Mouse (Mus musculus) liver, postnatal 0 days (tissue): ENCODE results near the gene Cerkl. TPM values are rescaled to one million over a fixed set of nuclear protein-coding genes. Genes with fewer than 3 reads are reported as not detected.

ENCODE experiments used
- ATAC-seq: fragments of 200-750 bp; cut with Nextera tagmentation; 2 replicates; pipeline ENCODE4 v1.8.0; 2017; ENCODE audit warnings: mild to moderate bottlenecking, moderate library complexity
- DNase-seq: peaks from one replicate; pipeline ENCODE4 v3.0.0-alpha.2; 2016
- H3K27ac ChIP-seq: fragments of 300-500 bp; sonication (generic); 2 replicates; pipeline ENCODE4 v1.5.1; 2014; ENCODE audit warnings: antibody characterized with exemption, moderate library complexity, mild to moderate bottlenecking, low read depth
- H3K27me3 ChIP-seq: fragments of 300-500 bp; sonication (generic); 2 replicates; pipeline ENCODE4 v1.6.1; 2014; ENCODE audit warnings: low read length, control low read depth, mixed read lengths; ENCODE audit not compliant: insufficient read depth
- H3K36me3 ChIP-seq: fragments of 300-500 bp; sonication (generic); replicated peaks from 2 replicates; pipeline ENCODE4 v1.6.1; 2014; ENCODE audit warnings: mild to moderate bottlenecking, control low read depth, low read length, moderate library complexity, mixed read lengths; ENCODE audit not compliant: insufficient read depth
- H3K4me1 ChIP-seq: fragments of 300-500 bp; sonication (generic); 2 replicates; pipeline ENCODE4 v1.6.1; 2014; ENCODE audit warnings: antibody characterized with exemption, mild to moderate bottlenecking, control low read depth; ENCODE audit not compliant: insufficient read depth
- H3K4me2 ChIP-seq: fragments of 300-500 bp; sonication (generic); 2 replicates; pipeline ENCODE4 v1.6.1; 2014; ENCODE audit warnings: low read depth, mild to moderate bottlenecking, low read length, moderate library complexity, mixed read lengths
- H3K4me3 ChIP-seq: fragments of 300-500 bp; sonication (generic); 2 replicates; pipeline ENCODE4 v1.5.1; 2014; ENCODE audit warnings: low read depth, low read length
- H3K9ac ChIP-seq: fragments of 300-500 bp; sonication (generic); replicated peaks from 2 replicates; pipeline ENCODE4 v1.6.1; 2014; ENCODE audit warnings: mild to moderate bottlenecking, moderate library complexity
- H3K9me3 ChIP-seq: fragments of 300-500 bp; sonication (generic); 2 replicates; pipeline ENCODE4 v1.6.1; 2016; ENCODE audit warnings: mild to moderate bottlenecking, control low read depth, low read length, mixed read lengths
- CTCF ChIP-seq: sonication (generic); IDR thresholded peaks from 2 replicates; pipeline ENCODE4 v1.5.1; 2016; ENCODE audit warnings: antibody characterized with exemption, low read depth
- EP300 ChIP-seq: IDR thresholded peaks from 2 replicates; pipeline ENCODE4 v1.6.1; 2016; ENCODE audit warnings: antibody characterized with exemption, low read depth, mild to moderate bottlenecking
- WGBS: fragments of 180-500 bp; shearing (Covaris S2); extraction: QIAGEN DNeasy Blood & Tissue Kit; methylation state at CpG from one replicate; pipeline ENCODE4 v1.1.7; 2014; ENCODE audit not compliant: insufficient replicate concordance; 5-methylcytosine and 5-hydroxymethylcytosine counted together
- polyA plus RNA-seq: library from polyadenylated mRNA; unstranded; fragments of >200 nt; fragmentation: Nextera tagmentation; extraction: Ambion mirVana; gene quantifications from 2 replicates; pipeline ENCODE4 v1.2.1, GENCODE M21; 2015

Gene Cerkl
- polyA plus RNA-seq, 1 experiment from 2014 or later = 6.6 TPM

GRCm38 (mm10) chr2:79429108-79429507, 27.5 kb downstream of the Cerkl start:
- no peak for ATAC-seq
- peak overlapping the region; percentile 49 for H3K4me3 ChIP-seq
- no peaks in the 10 kb centered on the region for H3K36me3 ChIP-seq
- no peak overlapping the region for H3K27ac ChIP-seq
- no peaks in the 10 kb centered on the region for H3K27me3 ChIP-seq
- H3K4me1 ChIP-seq = peaks cover 11% of the 10 kb centered on the region
- peak overlapping the region; percentile 38; the same call in 1 of the 2 replicates for H3K9ac ChIP-seq
- no peaks in the 10 kb centered on the region for H3K9me3 ChIP-seq
- peak overlapping the region; percentile 87 for H3K4me2 ChIP-seq
- DNase-seq = no peak
- TF ChIP-seq CTCF = no peak
- no peak for TF ChIP-seq EP300
- WGBS = 12% methylated on average over 7 of the region's 7 CpGs

DNA sequence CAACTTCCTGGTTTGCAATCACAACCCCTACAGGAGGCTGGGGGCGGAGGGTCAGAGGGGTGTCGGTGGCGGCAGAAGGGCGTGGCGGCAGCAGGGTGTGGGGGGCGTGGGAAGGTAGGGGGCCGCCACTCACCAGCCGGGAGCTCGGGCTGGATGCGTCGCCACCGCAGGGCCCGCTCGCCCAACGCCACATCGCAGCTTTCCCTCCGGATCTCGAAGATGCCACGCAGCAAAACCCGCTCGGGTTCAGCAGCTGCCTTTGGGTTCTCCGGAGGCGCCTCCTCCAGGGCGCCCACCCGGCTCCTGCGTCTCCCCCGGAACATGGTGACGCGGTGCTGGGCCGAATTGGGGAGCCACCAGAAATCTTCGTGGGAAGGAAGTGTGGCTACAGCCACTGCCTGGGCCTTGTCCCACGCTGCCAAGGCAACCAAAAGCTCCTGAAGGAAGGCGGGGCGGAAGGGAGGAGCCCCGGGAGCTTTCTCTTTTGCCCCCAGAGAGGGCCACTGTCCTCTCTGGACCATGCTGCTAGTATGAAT, 27.9 kb downstream of the Cerkl start:
- H3K27me3 ChIP-seq = no peaks in the 10 kb centered on the region
- peak; percentile 15 for DNase-seq
- H3K27ac ChIP-seq = no peak overlapping the region
- peaks cover 11% of the 10 kb centered on the region for H3K4me1 ChIP-seq
- H3K9ac ChIP-seq = peak overlapping the region; percentile 38; the same call in 1 of the 2 replicates
- ATAC-seq = no peak
- TF ChIP-seq CTCF (no peak), EP300 (no peak)
- H3K4me3 ChIP-seq = peak overlapping the region; percentile 49
- H3K9me3 ChIP-seq = no peaks in the 10 kb centered on the region
- no peaks in the 10 kb centered on the region for H3K36me3 ChIP-seq
- under 1% methylated on average over 35 of the region's 35 CpGs for WGBS
- H3K4me2 ChIP-seq = peak overlapping the region; percentile 87

- no peak for DNase-seq
- H3K9ac ChIP-seq = no peak overlapping the region
- no peak overlapping the region for H3K4me3 ChIP-seq
- ATAC-seq = no peak
- H3K4me2 ChIP-seq = no peak overlapping the region; the same call in 1 of the 2 replicates
- 35% methylated on average over 6 of the region's 6 CpGs for WGBS
- H3K27me3 ChIP-seq = no peaks in the 10 kb centered on the region
- H3K9me3 ChIP-seq = no peaks in the 10 kb centered on the region
- TF ChIP-seq EP300 = no peak
- no peak overlapping the region for H3K27ac ChIP-seq
- peaks cover 11% of the 10 kb centered on the region for H3K4me1 ChIP-seq
- no peaks in the 10 kb centered on the region for H3K36me3 ChIP-seq
Observed at GRCm38 (mm10) chr2:79428022-79428421, 28.6 kb downstream of the Cerkl start.

- DNase-seq (no peak), ATAC-seq (no peak)
- Histone ChIP-seq H3K27me3 (no peaks in the 10 kb centered on the region), H3K9ac (no peak overlapping the region), H3K36me3 (no peaks in the 10 kb centered on the region), H3K27ac (no peak overlapping the region), H3K4me3 (no peak overlapping the region), H3K4me1 (no peaks in the 10 kb centered on the region), H3K9me3 (no peaks in the 10 kb centered on the region), H3K4me2 (no peak overlapping the region)
- 73% methylated on average over 6 of the region's 6 CpGs for WGBS
- TF ChIP-seq CTCF = no peak
- no peak for TF ChIP-seq EP300
Observed at GRCm38 (mm10) chr2:79421696-79422095, 34.9 kb downstream of the Cerkl start.

DNA sequence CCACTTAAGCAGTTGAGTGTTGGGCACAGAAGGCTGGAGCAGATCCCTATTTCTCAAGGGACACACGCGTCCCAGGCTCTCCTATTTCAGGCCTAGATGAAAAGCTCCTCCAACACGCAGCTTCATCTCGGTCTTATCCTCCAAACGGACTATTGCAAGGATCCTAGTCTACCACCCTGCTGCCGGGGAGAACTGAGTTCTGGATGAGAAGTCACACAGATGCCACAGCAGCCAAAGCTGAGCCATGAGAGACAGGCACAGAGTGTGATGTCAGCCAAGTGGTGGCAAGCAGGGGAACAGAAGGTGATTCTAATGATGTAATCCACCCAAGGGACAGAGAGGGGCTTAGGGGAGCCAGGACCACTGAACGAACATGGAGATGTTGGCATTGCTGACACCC, 42.1 kb downstream of the Cerkl start:
- ATAC-seq (no peak), DNase-seq (no peak)
- H3K27me3 ChIP-seq = no peaks in the 10 kb centered on the region
- H3K27ac ChIP-seq = no peak overlapping the region
- 82% methylated on average over 7 of the region's 7 CpGs for WGBS
- no peaks in the 10 kb centered on the region for H3K36me3 ChIP-seq
- H3K4me3 ChIP-seq = no peak overlapping the region
- H3K9me3 ChIP-seq = no peaks in the 10 kb centered on the region
- TF ChIP-seq EP300 = no peak
- no peak for TF ChIP-seq CTCF
- no peak overlapping the region for H3K9ac ChIP-seq
- no peaks in the 10 kb centered on the region for H3K4me1 ChIP-seq
- H3K4me2 ChIP-seq = no peak overlapping the region

GRCm38 (mm10) chr2:79410903-79411255, 45.7 kb downstream of the Cerkl start:
- ATAC-seq = no peak
- WGBS = 73% methylated on average over 3 of the region's 3 CpGs
- H3K9ac ChIP-seq = no peak overlapping the region
- no peak for TF ChIP-seq EP300
- no peak for TF ChIP-seq CTCF
- H3K36me3 ChIP-seq = no peaks in the 10 kb centered on the region
- H3K4me2 ChIP-seq = no peak overlapping the region
- no peaks in the 10 kb centered on the region for H3K4me1 ChIP-seq
- H3K4me3 ChIP-seq = no peak overlapping the region
- no peaks in the 10 kb centered on the region for H3K9me3 ChIP-seq
- no peak overlapping the region for H3K27ac ChIP-seq
- H3K27me3 ChIP-seq = no peaks in the 10 kb centered on the region
- no peak for DNase-seq

GRCm38 (mm10) chr2:79410247-79410902, 46.2 kb downstream of the Cerkl start:
- Histone ChIP-seq H3K27ac (no peak overlapping the region), H3K36me3 (no peaks in the 10 kb centered on the region), H3K9ac (no peak overlapping the region), H3K27me3 (no peaks in the 10 kb centered on the region), H3K9me3 (no peaks in the 10 kb centered on the region), H3K4me1 (no peaks in the 10 kb centered on the region), H3K4me3 (no peak overlapping the region), H3K4me2 (no peak overlapping the region)
- ATAC-seq (no peak), DNase-seq (no peak)
- 57% methylated on average over 15 of the region's 15 CpGs for WGBS
- no peak for TF ChIP-seq EP300
- TF ChIP-seq CTCF = no peak
